Mouse (Mus musculus) forebrain, embryonic 11.5 days (tissue): ENCODE results near the gene Olfr533. TPM values are rescaled to one million over a fixed set of nuclear protein-coding genes. Genes with fewer than 3 reads are reported as not detected.
"Not testable (repeated sequence)": the region's sequence is repeated elsewhere in the genome, so short reads cannot be mapped to it uniquely, and the experiment has no call there.

Source experiments
- ATAC-seq: fragments of 200-750 bp; cut with Nextera tagmentation; replicated peaks from 2 replicates; pipeline ENCODE4 v1.8.0; 2017; ENCODE audit warnings: moderate TSS enrichment; ENCODE audit not compliant: low FRiP score
- DNase-seq: peaks from one replicate; pipeline ENCODE4 v3.0.0-alpha.2; 2017; ENCODE audit warnings: low spot score
- H3K27ac ChIP-seq: fragments of 300-500 bp; sonication (generic); 2 replicates; pipeline ENCODE4 v1.5.1; 2014; ENCODE audit warnings: low read depth, low read length
- H3K27me3 ChIP-seq: fragments of 300-500 bp; sonication (generic); 2 replicates; pipeline ENCODE4 v1.6.1; 2014; ENCODE audit warnings: mild to moderate bottlenecking, low read length, mixed read lengths; ENCODE audit not compliant: control insufficient read depth, insufficient read depth
- H3K36me3 ChIP-seq: fragments of 300-500 bp; sonication (generic); 2 replicates; pipeline ENCODE4 v1.6.1; 2014; ENCODE audit warnings: mild to moderate bottlenecking, low read length, moderate library complexity, mixed read lengths; ENCODE audit not compliant: control insufficient read depth, insufficient read depth
- H3K4me1 ChIP-seq: fragments of 300-500 bp; sonication (generic); replicated peaks from 2 replicates; pipeline ENCODE4 v1.6.1; 2014; ENCODE audit warnings: low read length, mixed read lengths; ENCODE audit not compliant: control insufficient read depth, insufficient read depth
- H3K4me2 ChIP-seq: fragments of 300-500 bp; sonication (generic); 2 replicates; pipeline ENCODE4 v1.6.1; 2014; ENCODE audit warnings: low read depth, mild to moderate bottlenecking, low read length, moderate library complexity, mixed read lengths; ENCODE audit not compliant: severe bottlenecking
- H3K4me3 ChIP-seq: fragments of 300-500 bp; sonication (generic); 2 replicates; pipeline ENCODE4 v1.5.1; 2014; ENCODE audit warnings: low read depth, low read length
- H3K9ac ChIP-seq: fragments of 300-500 bp; sonication (generic); 2 replicates; pipeline ENCODE4 v1.6.1; 2014; ENCODE audit warnings: low read length
- H3K9me3 ChIP-seq: fragments of 300-500 bp; sonication (generic); 2 replicates; pipeline ENCODE4 v1.6.1; 2016; ENCODE audit warnings: low read length, mixed read lengths; ENCODE audit not compliant: control insufficient read depth
- WGBS: fragments of 180-500 bp; shearing (Covaris S2); extraction: QIAGEN DNeasy Blood & Tissue Kit; methylation state at CpG from one replicate; pipeline ENCODE4 v1.1.7; 2014; 5-methylcytosine and 5-hydroxymethylcytosine counted together
- polyA plus RNA-seq: library from polyadenylated mRNA; unstranded; fragments of >200 nt; fragmentation: Nextera tagmentation; extraction: Ambion mirVana; gene quantifications from 2 replicates; pipeline ENCODE4 v1.2.1, GENCODE M21; 2014

The Olfr533 gene
- polyA plus RNA-seq, 1 experiment from 2014 or later = not detected

- H3K36me3 ChIP-seq, ATAC-seq, H3K9ac ChIP-seq, DNase-seq, H3K27me3 ChIP-seq, H3K4me2 ChIP-seq, H3K4me3 ChIP-seq, H3K27ac ChIP-seq, H3K4me1 ChIP-seq, H3K9me3 ChIP-seq: not testable (repeated sequence)
- 86% methylated on average over 1 of the region's 2 CpGs for WGBS
Observed at GRCm38 (mm10) chr7:140507346-140508021, 44.3 kb downstream of the Olfr533 start, which contains the start of gene Olfr536. Gene Olfr536 (minus strand): TSS chr7:140507396.

Other genes with a start within 250 kb of the Olfr533 start
- gene Cd163l1, start 245.1 kb upstream of the Olfr533 start, polyA plus RNA-seq = 0.05 TPM in 1 of 2 replicates, not detected in the other
- not detected in 2 replicates for gene 5830411N06Rik, start 216.1 kb upstream of the Olfr533 start, polyA plus RNA-seq
- not detected in 2 replicates for gene Olfr525, start 142.5 kb upstream of the Olfr533 start, polyA plus RNA-seq
- gene Olfr527, start 129.4 kb upstream of the Olfr533 start, polyA plus RNA-seq = not detected in 2 replicates
- not detected in 2 replicates for gene Olfr60, start 101.7 kb upstream of the Olfr533 start, polyA plus RNA-seq
- not detected in 2 replicates for gene Olfr530, start 87.0 kb upstream of the Olfr533 start, polyA plus RNA-seq
- gene Olfr531, start 60.5 kb upstream of the Olfr533 start, polyA plus RNA-seq = not detected in 2 replicates
- not detected in 2 replicates for gene Olfr532, start 41.7 kb upstream of the Olfr533 start, polyA plus RNA-seq
- gene Olfr535, start 20.8 kb downstream of the Olfr533 start, polyA plus RNA-seq = not detected in 2 replicates
- gene Olfr536, start 44.0 kb downstream of the Olfr533 start, polyA plus RNA-seq = not detected in 2 replicates
- gene Olfr538, start 104.5 kb downstream of the Olfr533 start, polyA plus RNA-seq = not detected in 2 replicates
- gene Olfr46, start 137.9 kb downstream of the Olfr533 start, polyA plus RNA-seq = 0.03 TPM in 1 of 2 replicates, not detected in the other
- not detected in 2 replicates for gene Olfr61, start 165.6 kb downstream of the Olfr533 start, polyA plus RNA-seq
- gene Olfr53, start 183.1 kb downstream of the Olfr533 start, polyA plus RNA-seq = not detected in 2 replicates
- gene Olfr539, start 196.6 kb downstream of the Olfr533 start, polyA plus RNA-seq = not detected in 2 replicates
- not detected in 2 replicates for gene Olfr45, start 218.6 kb downstream of the Olfr533 start, polyA plus RNA-seq
- not detected in 2 replicates for gene Olfr541, start 233.9 kb downstream of the Olfr533 start, polyA plus RNA-seq